Mouse (Mus musculus): ENCODE results near the gene Sat2.

Sat2 gene

GRCm38 (mm10) chr11:69621571-69622268 is at the start of gene Sat2:
Gene Sat2, plus strand, starts transcription at chr11:69622024.
- DNase-seq (ENCODE audit: low read depth, low spot score), result peak; percentile 75

- DNase-seq (ENCODE audit: low read depth, low spot score), result no peak
Measured at GRCm38 (mm10) chr11:69575220-69575619, 46.6 kb upstream of the Sat2 start.

GRCm38 (mm10) chr11:69576307-69576706 is 45.5 kb upstream of the Sat2 start:
- no peak for DNase-seq (ENCODE audit: low read depth, low spot score)

- no peak for DNase-seq (ENCODE audit: low read depth, low spot score)
Measured at GRCm38 (mm10) chr11:69578301-69578700, 43.5 kb upstream of the Sat2 start.

GRCm38 (mm10) chr11:69579128-69580017 is 42.5 kb upstream of the Sat2 start:
- peak; percentile 99 for DNase-seq (ENCODE audit: low read depth, low spot score)

GRCm38 (mm10) chr11:69580091-69580514 is 41.7 kb upstream of the Sat2 start, which contains the start of the genes Wrap53 and Trp53:
Gene Wrap53, minus strand, starts transcription at chr11:69580255.
Gene Trp53, plus strand, starts transcription at chr11:69580359.
- peak; percentile 95 for DNase-seq (ENCODE audit: low read depth, low spot score)

GRCm38 (mm10) chr11:69580572-69581146 is 41.2 kb upstream of the Sat2 start:
- DNase-seq (ENCODE audit: low read depth, low spot score), result no peak

GRCm38 (mm10) chr11:69581147-69581688 is 40.6 kb upstream of the Sat2 start:
- peak; percentile 94 for DNase-seq (ENCODE audit: low read depth, low spot score)

GRCm38 (mm10) chr11:69581814-69582213 is 40.0 kb upstream of the Sat2 start:
- no peak for DNase-seq (ENCODE audit: low read depth, low spot score)

GRCm38 (mm10) chr11:69582230-69582805 is 39.5 kb upstream of the Sat2 start:
- no peak for DNase-seq (ENCODE audit: low read depth, low spot score)

- no peak for DNase-seq (ENCODE audit: low read depth, low spot score)
Measured at GRCm38 (mm10) chr11:69584008-69584407, 37.8 kb upstream of the Sat2 start.

- no peak for DNase-seq (ENCODE audit: low read depth, low spot score)
Measured at GRCm38 (mm10) chr11:69584937-69585336, 36.9 kb upstream of the Sat2 start.

- DNase-seq (ENCODE audit: low read depth, low spot score), result no peak
Measured at GRCm38 (mm10) chr11:69585718-69586325, 36.0 kb upstream of the Sat2 start.

GRCm38 (mm10) chr11:69589207-69589834 is 32.5 kb upstream of the Sat2 start:
- no peak for DNase-seq (ENCODE audit: low read depth, low spot score)

GRCm38 (mm10) chr11:69590622-69591021 is 31.2 kb upstream of the Sat2 start:
- no peak for DNase-seq (ENCODE audit: low read depth, low spot score)

- no peak for DNase-seq (ENCODE audit: low read depth, low spot score)
Measured at GRCm38 (mm10) chr11:69591424-69591823, 30.4 kb upstream of the Sat2 start.

GRCm38 (mm10) chr11:69591899-69592637 is 29.8 kb upstream of the Sat2 start:
- no peak for DNase-seq (ENCODE audit: low read depth, low spot score)

- no peak for DNase-seq (ENCODE audit: low read depth, low spot score)
Measured at GRCm38 (mm10) chr11:69592799-69593198, 29.0 kb upstream of the Sat2 start.

GRCm38 (mm10) chr11:69594853-69595252 is 27.0 kb upstream of the Sat2 start:
- no peak for DNase-seq (ENCODE audit: low read depth, low spot score)

GRCm38 (mm10) chr11:69599436-69599835 is 22.4 kb upstream of the Sat2 start:
- no peak for DNase-seq (ENCODE audit: low read depth, low spot score)

All from forelimb bud, embryonic 11.5 days (tissue).